8 mouse cellular contexts compared by ENCODE assay signal in the genomic region with DNA sequence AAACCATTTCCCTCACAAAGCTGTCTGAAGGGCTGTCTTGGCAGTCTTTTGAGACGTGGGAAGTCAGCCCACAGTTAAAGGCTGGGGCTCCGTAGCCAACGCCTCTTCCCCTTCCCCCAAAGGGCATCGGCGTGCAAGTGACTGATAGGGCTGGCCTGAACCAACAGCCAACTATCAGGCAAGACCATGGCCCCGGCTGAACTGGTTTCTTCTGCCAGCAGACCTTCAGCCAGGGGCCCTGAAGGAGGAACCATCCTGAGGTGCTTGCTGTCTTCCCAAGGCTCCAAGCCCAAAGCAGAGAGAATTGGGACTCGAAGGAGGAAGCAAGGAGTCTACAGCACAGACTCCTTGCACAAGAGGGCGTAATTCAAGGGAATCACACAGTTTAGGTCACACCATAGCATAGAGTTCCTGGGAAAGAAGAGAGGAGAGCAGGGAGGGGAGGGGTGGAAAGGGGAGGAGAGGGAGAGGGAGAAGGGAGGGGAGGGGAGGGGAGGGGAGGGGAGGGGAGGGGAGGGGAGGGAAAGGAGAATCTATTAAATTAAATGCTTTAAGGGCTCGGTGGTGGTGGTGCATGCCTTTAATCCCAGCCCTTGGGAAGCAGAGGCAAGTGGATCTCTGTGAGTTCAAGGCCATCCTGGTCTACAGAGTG. TPM values are rescaled to one million over a fixed set of nuclear protein-coding genes. Genes with fewer than 3 reads are reported as not detected.
A peak's percentile ranks its signal among the peaks of the same experiment; 100 is the strongest.
DNase-seq lines count a peak whose midpoint lies in the region; ATAC-seq and TF ChIP-seq lines count a peak whose summit lies in the region.

No protein-coding gene starts in this region.

- peaks cover 4 to 20% of the 10 kb centered on the region in 2 experiments; a peak in 3 of 4 replicates for H3K4me1 ChIP-seq in MEL (ENCODE audit: control insufficient read depth in 1 of 2, insufficient read depth in 2 of 2, low read length in 2 of 2)
- H3K4me1 ChIP-seq in erythroblast, embryonic 14.5 days (ENCODE audit: control insufficient read depth): peaks cover 66% of the 10 kb centered on the region
- peaks cover 23% of the 10 kb centered on the region for H3K4me1 ChIP-seq in liver, embryonic 11.5 days (replicated peaks; ENCODE audit: control insufficient read depth, insufficient read depth, low read length)
- H3K4me1 ChIP-seq in neural tube, embryonic 15.5 days: peaks cover 15% of the 10 kb centered on the region

- TF ChIP-seq EP300 in MEL (IDR thresholded peaks at IDR 0.05; ENCODE audit: low read depth in 1 of 2, low read length in 2 of 2): peak; percentile 98 to 99

- no peaks in the 10 kb centered on the region; the same call in 1 of the 2 replicates for H3K79me2 ChIP-seq in MEL (ENCODE audit: control insufficient read depth, insufficient read depth, low read length, poor library complexity)

- ATAC-seq in liver, embryonic 11.5 days (replicated peaks; ENCODE audit: low FRiP score): peak; percentile 92
- ATAC-seq in neural tube, embryonic 15.5 days (ENCODE audit: low FRiP score): 0 out of 2 replicates have a peak, but pooled peaks have one; percentile 16

- TF ChIP-seq RAD21 in MEL (IDR thresholded peaks at IDR 0.05; ENCODE audit: low read depth, low read length): no peak

- TF ChIP-seq POLR2A in MEL (IDR thresholded peaks at IDR 0.05; ENCODE audit: control insufficient read depth in 1 of 2, insufficient read depth in 1 of 2, low read depth in 1 of 2, low read length in 2 of 2, poor library complexity in 1 of 2): no peak; a peak in 1 of 4 replicates

- intact Hi-C loops in heart, postnatal 10 days (cut with DNase I): loop anchor here (1.0 to 10.0 kb wide), 6 partner anchors 138 to 440 kb away; no protein-coding TSS in a partner anchor

- H3K27me3 ChIP-seq in MEL (ENCODE audit: control insufficient read depth in 1 of 2, insufficient read depth in 2 of 2, low read length in 2 of 2): no peaks in the 10 kb centered on the region
- H3K27me3 ChIP-seq in erythroblast, embryonic 14.5 days (ENCODE audit: control insufficient read depth): no peaks in the 10 kb centered on the region
- H3K27me3 ChIP-seq in liver, embryonic 11.5 days (replicated peaks; ENCODE audit: control insufficient read depth, insufficient read depth, low read length): no peaks in the 10 kb centered on the region
- no peaks in the 10 kb centered on the region for H3K27me3 ChIP-seq in neural tube, embryonic 15.5 days (replicated peaks)

- TF ChIP-seq CTCF in MEL (IDR thresholded peaks at IDR 0.05 in 2 of 3, conservative IDR thresholded peaks at IDR 0.05 in 1 of 3; ENCODE audit: control insufficient read depth in 1 of 3, insufficient read depth in 1 of 3, low read depth in 2 of 3, low read length in 3 of 3, poor library complexity in 1 of 3, severe bottlenecking in 1 of 3): peak in 1 of 3 experiments; percentile 26; a peak in 1 of 6 replicates

- no peaks in the 10 kb centered on the region for H3K9me3 ChIP-seq in MEL (replicated peaks; ENCODE audit: insufficient read depth, low read length)
- no peaks in the 10 kb centered on the region for H3K9me3 ChIP-seq in erythroblast, embryonic 14.5 days (ENCODE audit: control insufficient read depth, low read length)
- H3K9me3 ChIP-seq in liver, embryonic 11.5 days (ENCODE audit: control insufficient read depth, low read length): no peaks in the 10 kb centered on the region
- no peaks in the 10 kb centered on the region for H3K9me3 ChIP-seq in neural tube, embryonic 15.5 days (replicated peaks)

- peak overlapping the region; percentile 49 for H3K4me3 ChIP-seq in MEL (ENCODE audit: control insufficient read depth in 1 of 2, insufficient read depth in 1 of 2, low read depth in 2 of 2, low read length in 2 of 2)
- peak overlapping the region; percentile 63 for H3K4me3 ChIP-seq in erythroblast, embryonic 14.5 days (replicated peaks)
- H3K4me3 ChIP-seq in liver, embryonic 11.5 days (ENCODE audit: low read depth, low read length): peak overlapping the region; percentile 24; the same call in 1 of the 2 replicates
- H3K4me3 ChIP-seq in neural tube, embryonic 15.5 days (replicated peaks): no peak overlapping the region

- H3K9ac ChIP-seq in MEL (ENCODE audit: control insufficient read depth, low read depth, low read length, poor library complexity, severe bottlenecking): peak overlapping the region; percentile 68
- peak overlapping the region; percentile 58 for H3K9ac ChIP-seq in liver, embryonic 11.5 days (ENCODE audit: low read depth, low read length)
- no peak overlapping the region for H3K9ac ChIP-seq in neural tube, embryonic 15.5 days (replicated peaks)

- WGBS in liver, embryonic 11.5 days: 32% methylated on average over 9 of the region's 9 CpGs
- WGBS in neural tube, embryonic 15.5 days: 63% methylated on average over 9 of the region's 9 CpGs

- peak overlapping the region; percentile 94 for H3K27ac ChIP-seq in MEL (ENCODE audit: control insufficient read depth, low read depth, low read length)
- peak overlapping the region; percentile 79 for H3K27ac ChIP-seq in liver, embryonic 11.5 days (ENCODE audit: low read depth, low read length)
- no peak overlapping the region for H3K27ac ChIP-seq in neural tube, embryonic 15.5 days (replicated peaks)

- peak; percentile 24 for DNase-seq in B cell, adult 2 months
- peak; percentile 96 for DNase-seq in MEL (ENCODE audit: low read depth, low spot score)
- DNase-seq in heart, postnatal 10 days: peak; percentile 61 to 66
- DNase-seq in liver, embryonic 11.5 days (ENCODE audit: low spot score): peak; percentile 78
- DNase-seq in layer of hippocampus, adult 11-12 months (ENCODE audit: low spot score): no peak
- DNase-seq in layer of hippocampus, postnatal 14 days (ENCODE audit: low spot score in 2 of 2): no peak

- peak overlapping the region; percentile 60 for H3K4me2 ChIP-seq in liver, embryonic 11.5 days
- H3K4me2 ChIP-seq in neural tube, embryonic 15.5 days: peak overlapping the region; percentile 52; the same call in 1 of the 2 replicates

- H3K36me3 ChIP-seq in MEL (ENCODE audit: control insufficient read depth in 1 of 2, insufficient read depth in 2 of 2, low read length in 2 of 2): peaks cover 0 to 23% of the 10 kb centered on the region in 2 experiments; a peak in 2 of 4 replicates
- peaks cover 14% of the 10 kb centered on the region for H3K36me3 ChIP-seq in erythroblast, embryonic 14.5 days (ENCODE audit: control insufficient read depth)
- no peaks in the 10 kb centered on the region for H3K36me3 ChIP-seq in liver, embryonic 11.5 days (ENCODE audit: control insufficient read depth, insufficient read depth, low read length)
- H3K36me3 ChIP-seq in neural tube, embryonic 15.5 days: no peaks in the 10 kb centered on the region

TF ChIP-seq in MEL, 35 proteins besides CTCF, POLR2A, EP300 and RAD21 (continues in another document):
- TF ChIP-seq MEF2A (IDR thresholded peaks at IDR 0.05; ENCODE audit: extremely low read depth, insufficient replicate concordance, low read depth, low read length, poor library complexity, severe bottlenecking): 0 out of 2 replicates have a peak, but pooled peaks have one; percentile 54
- peak; percentile 58; the same call in 1 of the 2 replicates for TF ChIP-seq HCFC1 (IDR thresholded peaks at IDR 0.05; ENCODE audit: low read depth, low read length)
- TF ChIP-seq ZMIZ1 (IDR thresholded peaks at IDR 0.05; ENCODE audit: low read depth, low read length): peak; percentile 57; the same call in 1 of the 2 replicates
- TF ChIP-seq POLR2AphosphoS2 (IDR thresholded peaks at IDR 0.05; ENCODE audit: low read length): peak; percentile 64; the same call in 1 of the 2 replicates
- peak; percentile 28; the same call in 1 of the 2 replicates for TF ChIP-seq MAX (IDR thresholded peaks at IDR 0.05; ENCODE audit: low read length)
- no peak for TF ChIP-seq E2F4 (IDR thresholded peaks at IDR 0.05; ENCODE audit: borderline replicate concordance, low read depth, low read length)
- TF ChIP-seq MAFK (IDR thresholded peaks at IDR 0.05; ENCODE audit: borderline replicate concordance, low read depth, low read length): peak; percentile 21; the same call in 1 of the 2 replicates
- TF ChIP-seq BHLHE40 (IDR thresholded peaks at IDR 0.05; ENCODE audit: borderline replicate concordance, low read depth, low read length): peak; percentile 14; the same call in 1 of the 2 replicates
- peak; percentile 82 for TF ChIP-seq CHD2 (IDR thresholded peaks at IDR 0.05; ENCODE audit: low read length)
- TF ChIP-seq TAL1 (IDR thresholded peaks at IDR 0.05; ENCODE audit: low read length): peak; percentile 98
- TF ChIP-seq USF2 (IDR thresholded peaks at IDR 0.05; ENCODE audit: borderline replicate concordance in 1 of 2, insufficient read depth in 1 of 2, low read depth in 1 of 2, low read length in 2 of 2): no peak
- TF ChIP-seq ELF1 (IDR thresholded peaks at IDR 0.05; ENCODE audit: low read depth, low read length): peak; percentile 43; the same call in 1 of the 2 replicates
- peak; percentile 81 for TF ChIP-seq RCOR1 (IDR thresholded peaks at IDR 0.05; ENCODE audit: low read depth, low read length)
- no peak for TF ChIP-seq NRF1 (IDR thresholded peaks at IDR 0.05; ENCODE audit: insufficient read depth, low read depth, low read length, poor library complexity, severe bottlenecking)
- no peak for TF ChIP-seq MYC (IDR thresholded peaks at IDR 0.05; ENCODE audit: low read depth, low read length)
- no peak for TF ChIP-seq USF1 (IDR thresholded peaks at IDR 0.05; ENCODE audit: low read depth, low read length)
- peak; percentile 99 for TF ChIP-seq TCF12 (IDR thresholded peaks at IDR 0.05; ENCODE audit: low read depth, low read length)
- TF ChIP-seq JUND (IDR thresholded peaks at IDR 0.05; ENCODE audit: low read depth, low read length): no peak

RNA-seq across cellular contexts. Expression of gene Ak3, which starts 16.8 kb away (rescaled TPM):
- 41.0 and 47.3 TPM in 2 replicates for total RNA-seq in MEL (2012; rRNA removed)
- polyA plus RNA-seq in MEL (2012; ENCODE audit: insufficient read depth in 1 of 2, insufficient read length in 2 of 2, low read depth in 1 of 2, low replicate concordance in 2 of 2, missing spikeins in 1 of 2): 10 to 100 TPM; 50.0 to 86.3 TPM
- 0.16 and 0.30 TPM in 2 replicates for polyA plus RNA-seq in erythroblast, embryonic 14.5 days (2012)
- total RNA-seq in heart, postnatal 10 days (2021): 10 to 100 TPM; 82.7 to 83.3 TPM
- 90.6 and 98.4 TPM in 2 replicates for polyA plus RNA-seq in liver, embryonic 11.5 days (2014; fragmentation: Nextera tagmentation; extraction: Ambion mirVana)
- polyA plus RNA-seq in neural tube, embryonic 15.5 days (2015; fragmentation: Nextera tagmentation; extraction: Ambion mirVana): 66.1 and 69.8 TPM in 2 replicates
- total RNA-seq in layer of hippocampus, postnatal 14 days (2021): 10 to 100 TPM; 57.5 to 57.6 TPM

RNA-seq across cellular contexts. Expression of gene Rcl1, which starts 36.6 kb away (rescaled TPM):
- 75.1 and 86.4 TPM in 2 replicates for total RNA-seq in MEL (2012; rRNA removed)
- 100 to 1,000 TPM in 1 of 2 experiments, not detected in 1; 122 TPM for polyA plus RNA-seq in MEL (2012; ENCODE audit: insufficient read depth in 1 of 2, insufficient read length in 2 of 2, low read depth in 1 of 2, low replicate concordance in 2 of 2, missing spikeins in 1 of 2)
- 1.2 and 1.6 TPM in 2 replicates for polyA plus RNA-seq in erythroblast, embryonic 14.5 days (2012)
- 1 to 10 TPM; 6.5 to 8.2 TPM for total RNA-seq in heart, postnatal 10 days (2021)
- polyA plus RNA-seq in liver, embryonic 11.5 days (2014; fragmentation: Nextera tagmentation; extraction: Ambion mirVana): 114 and 120 TPM in 2 replicates
- 41.0 and 49.0 TPM in 2 replicates for polyA plus RNA-seq in neural tube, embryonic 15.5 days (2015; fragmentation: Nextera tagmentation; extraction: Ambion mirVana)
- 10 to 100 TPM; 15.1 to 15.2 TPM for total RNA-seq in layer of hippocampus, postnatal 14 days (2021)

Comparison
In these comparisons a context has a peak if more than half of its experiments do, and no peak if none do; other contexts are left out.
1. DNase-seq: peak in B cell, adult 2 months (2 of 2), MEL (single experiment), heart, postnatal 10 days (2 of 2) and liver, embryonic 11.5 days (single experiment); none in layer of hippocampus, adult 11-12 months (single experiment) and layer of hippocampus, postnatal 14 days (0 of 2).
2. RNA of gene Ak3, which starts 16.8 kb away (polyA plus RNA-seq): 90.6 to 98.4 TPM in liver, embryonic 11.5 days, 50.0 to 86.3 TPM in MEL and 66.1 to 69.8 TPM in neural tube, embryonic 15.5 days; 0.16 to 0.30 TPM in erythroblast, embryonic 14.5 days; every median in the first group is over 10 times any median in the second.